Mouse (Mus musculus) gastrocnemius, adult 18-20 months (tissue): ENCODE results near the gene Mpc1. TPM values are rescaled to one million over a fixed set of nuclear protein-coding genes. Genes with fewer than 3 reads are reported as not detected.
"Not testable (repeated sequence)": the region's sequence is repeated elsewhere in the genome, so short reads cannot be mapped to it uniquely, and the experiment has no call there.

Source experiments
- DNase-seq: peaks from one replicate; pipeline ENCODE4 v3.0.0; 2021; ENCODE audit warnings: low spot score
- total RNA-seq, 2 experiments: library from RNA; stranded (reverse); gene quantifications; 2 replicates each; pipeline ENCODE4 v1.2.3; 2021

Gene Mpc1
- total RNA-seq, 2 experiments from 2014 or later, result 418 to 491 TPM

DNA sequence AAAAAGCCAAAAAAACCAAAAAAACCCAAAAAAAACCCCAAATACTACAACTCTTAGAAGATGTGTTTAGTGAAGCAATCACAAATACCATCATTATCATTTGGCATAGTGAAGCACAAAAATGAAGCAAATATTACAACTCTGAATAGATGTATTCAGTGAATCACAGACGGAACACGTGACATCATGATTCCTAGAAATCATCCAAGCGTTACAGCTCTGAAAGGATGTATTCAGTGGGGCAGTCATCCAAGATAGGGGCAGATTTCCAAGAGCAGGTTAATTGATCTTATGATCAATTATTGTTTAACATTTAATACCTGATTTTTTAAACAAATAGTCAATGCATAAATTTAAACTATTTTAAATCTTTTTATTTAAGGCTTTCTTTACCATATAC is 5.4 kb upstream of the Mpc1 start:
- DNase-seq, result no peak

DNA sequence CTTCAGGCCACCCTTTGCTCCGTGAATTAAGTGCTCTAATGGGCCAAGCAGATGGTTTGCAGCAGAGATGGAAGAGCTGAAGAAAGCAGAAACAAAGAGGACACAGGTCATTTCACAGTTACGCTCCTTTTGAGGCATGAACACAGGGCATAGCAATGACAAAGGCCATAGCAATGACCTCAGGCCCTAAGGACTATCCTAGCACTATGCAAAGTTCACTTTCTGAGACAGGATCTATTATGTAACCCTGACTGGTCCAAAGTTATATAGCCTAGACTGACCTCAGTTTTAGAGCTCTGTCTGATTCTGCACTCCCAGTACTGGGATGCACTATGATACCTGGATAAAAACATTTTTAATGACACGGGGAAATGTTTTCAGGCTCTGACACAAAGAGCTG is 4.3 kb upstream of the Mpc1 start:
- no peak for DNase-seq

DNA sequence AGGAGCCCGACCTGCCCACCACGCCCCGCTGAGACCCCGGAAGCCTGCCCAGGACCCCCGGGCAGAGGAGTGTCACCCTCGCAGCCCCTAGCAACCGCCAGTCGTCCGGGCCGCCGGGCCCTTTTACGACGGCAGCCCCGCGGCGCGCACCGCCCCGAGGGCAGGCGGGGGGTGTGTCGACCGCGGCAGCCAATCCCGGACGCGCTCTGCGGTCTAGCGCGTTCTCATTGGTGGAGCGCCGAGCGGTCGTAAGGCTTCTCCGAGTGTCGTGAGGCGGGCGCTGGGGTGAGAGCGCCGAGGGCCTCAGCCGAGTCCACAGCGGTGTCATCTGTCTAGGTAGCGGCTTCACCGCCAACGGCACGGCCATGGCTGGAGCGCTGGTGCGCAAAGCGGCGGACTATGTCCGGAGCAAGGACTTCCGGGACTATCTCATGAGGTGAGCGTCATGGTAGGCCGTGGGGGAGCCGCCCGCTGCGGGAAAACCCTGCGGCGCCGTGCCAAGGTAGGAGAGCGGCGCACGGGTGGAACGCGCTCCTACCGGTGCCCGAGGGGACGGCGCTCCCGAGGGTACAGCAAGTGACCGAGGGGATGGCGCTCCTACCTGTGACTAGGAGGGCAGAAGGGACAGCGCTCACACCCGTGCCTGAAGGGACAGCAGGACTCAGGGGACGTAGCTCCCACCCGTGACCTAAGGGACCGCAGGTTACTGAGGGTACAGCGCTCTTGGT is 986 bp downstream of the Mpc1 start:
- peak; percentile 96 for DNase-seq

DNA sequence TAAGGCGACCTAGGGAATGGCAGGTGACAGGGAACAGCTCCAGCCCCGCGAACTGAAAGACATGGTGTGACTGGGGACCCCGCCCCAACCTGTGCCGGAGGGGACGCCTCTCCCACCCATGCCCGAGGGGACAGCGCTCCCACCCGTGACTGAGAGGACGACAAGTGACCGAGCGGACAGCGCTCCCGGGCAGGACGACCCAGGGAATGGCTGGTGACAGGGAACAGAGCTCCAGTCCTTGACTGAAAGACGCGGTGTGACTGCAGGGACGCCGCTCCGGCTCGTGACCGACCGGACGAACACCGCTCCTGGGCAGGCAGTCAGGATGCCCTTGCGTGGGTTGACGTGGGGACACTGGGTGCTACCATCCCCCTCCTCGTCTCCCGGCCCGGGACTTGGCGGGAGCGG is 1.6 kb downstream of the Mpc1 start:
- peak; percentile 48 for DNase-seq

DNA sequence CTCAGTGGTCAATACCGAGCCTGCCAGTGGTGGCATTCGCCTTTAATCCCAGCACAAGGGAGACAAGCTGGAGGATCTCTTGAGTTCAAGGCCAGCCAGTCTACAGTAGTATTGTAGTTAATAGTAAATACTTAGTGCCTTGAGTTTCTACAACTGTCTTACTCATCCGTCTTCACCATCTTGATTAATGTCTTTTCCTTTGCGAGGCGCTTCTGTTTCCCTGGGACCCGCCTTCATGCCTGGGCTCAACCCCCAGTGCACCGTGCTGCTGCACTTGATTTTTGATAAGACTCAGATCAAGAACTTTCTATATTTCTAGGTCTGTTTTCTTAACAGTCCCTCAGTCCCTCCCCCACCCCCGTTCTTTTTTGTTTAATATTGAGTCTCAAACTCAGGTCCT is 2.4 kb downstream of the Mpc1 start:
- no peak for DNase-seq

DNA sequence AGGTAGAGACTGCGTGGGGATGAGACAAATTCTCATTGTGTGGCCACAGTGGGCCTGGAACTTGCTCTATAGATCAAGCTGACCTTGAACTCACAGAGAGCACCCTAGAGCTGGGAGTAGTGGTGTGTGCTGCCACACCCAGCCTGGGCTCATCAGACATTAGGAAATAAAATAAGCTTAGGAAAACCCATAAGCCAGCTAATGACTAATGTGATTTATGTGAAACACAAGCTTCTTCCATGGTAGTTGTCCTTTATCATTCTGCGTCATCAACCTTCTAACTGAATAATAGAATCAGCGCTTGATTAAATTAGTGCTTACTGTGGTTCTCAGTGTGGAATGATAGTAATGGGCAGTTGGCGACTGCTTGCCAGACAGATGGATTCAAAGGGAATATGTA is 4.3 kb downstream of the Mpc1 start:
- DNase-seq, result no peak

DNA sequence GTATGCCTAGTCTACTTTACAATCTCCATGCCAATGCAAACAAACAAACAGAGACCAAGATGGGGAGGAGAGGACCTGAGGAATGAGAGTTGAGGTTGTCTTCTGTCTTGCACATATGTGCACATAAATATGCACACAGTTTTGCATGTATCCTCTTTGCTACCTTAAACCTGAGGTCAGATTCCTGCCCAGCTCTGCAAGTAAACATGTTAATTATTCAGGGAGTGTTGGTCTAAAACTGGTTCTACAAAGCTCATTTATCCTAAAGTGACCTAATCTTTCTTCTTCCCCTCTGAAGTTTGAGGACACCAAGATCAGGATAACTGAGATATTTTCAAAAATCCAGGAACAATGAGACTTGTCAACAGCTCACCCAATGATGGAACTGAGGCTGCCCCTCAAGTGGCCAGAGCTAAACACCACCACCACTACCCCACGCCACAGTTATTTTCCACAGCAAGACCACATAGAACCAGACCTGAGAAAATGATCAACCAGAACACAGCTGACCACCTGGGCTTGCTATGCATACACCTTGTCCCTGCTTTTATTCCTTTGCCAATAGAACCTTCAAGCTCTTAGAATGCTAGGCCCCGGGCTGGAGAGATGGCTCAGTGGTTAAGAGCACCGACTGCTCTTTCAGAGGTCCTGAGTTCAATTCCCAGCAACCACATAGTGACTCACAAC is 7.4 kb downstream of the Mpc1 start:
- DNase-seq, result no peak

DNA sequence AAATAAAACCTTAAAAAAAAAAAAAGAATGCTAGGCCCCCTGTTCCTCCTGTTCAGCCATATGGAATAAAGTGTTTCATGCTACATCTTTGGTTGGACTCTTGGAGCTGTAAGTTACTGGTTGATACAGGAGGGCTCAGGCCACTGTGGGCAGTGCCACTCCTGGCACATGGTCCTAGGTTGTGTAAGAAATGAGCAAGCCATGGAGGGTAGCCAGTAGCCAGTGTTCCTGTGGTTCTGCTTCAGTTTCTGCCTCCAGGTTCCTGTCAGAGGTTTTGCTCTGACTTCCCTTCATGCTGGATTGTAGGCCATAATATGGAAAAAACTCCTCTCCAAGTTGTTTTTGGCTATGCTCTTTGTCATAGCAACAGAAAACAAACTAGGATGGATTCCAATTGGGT is 8.0 kb downstream of the Mpc1 start:
- DNase-seq, result no peak

DNA sequence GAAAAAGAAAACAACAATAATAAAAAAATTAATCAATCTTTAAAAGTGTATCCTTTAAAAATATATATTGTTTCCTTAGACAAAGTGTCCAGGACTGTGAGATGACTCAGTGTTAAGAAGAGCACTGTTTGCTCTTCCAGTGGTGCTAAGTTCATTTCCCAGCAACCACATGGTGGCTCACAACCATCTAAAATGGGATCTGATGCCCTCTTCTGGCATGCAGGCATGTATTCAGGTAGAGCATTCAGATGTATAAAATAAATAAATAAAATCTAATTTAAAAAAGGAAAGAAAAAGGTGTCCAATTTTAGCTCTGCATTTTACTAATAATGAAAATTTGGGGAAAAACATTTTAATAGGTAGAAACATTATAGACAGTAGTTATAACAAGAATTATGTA is 13.1 kb downstream of the Mpc1 start:
- DNase-seq, result no peak

DNA sequence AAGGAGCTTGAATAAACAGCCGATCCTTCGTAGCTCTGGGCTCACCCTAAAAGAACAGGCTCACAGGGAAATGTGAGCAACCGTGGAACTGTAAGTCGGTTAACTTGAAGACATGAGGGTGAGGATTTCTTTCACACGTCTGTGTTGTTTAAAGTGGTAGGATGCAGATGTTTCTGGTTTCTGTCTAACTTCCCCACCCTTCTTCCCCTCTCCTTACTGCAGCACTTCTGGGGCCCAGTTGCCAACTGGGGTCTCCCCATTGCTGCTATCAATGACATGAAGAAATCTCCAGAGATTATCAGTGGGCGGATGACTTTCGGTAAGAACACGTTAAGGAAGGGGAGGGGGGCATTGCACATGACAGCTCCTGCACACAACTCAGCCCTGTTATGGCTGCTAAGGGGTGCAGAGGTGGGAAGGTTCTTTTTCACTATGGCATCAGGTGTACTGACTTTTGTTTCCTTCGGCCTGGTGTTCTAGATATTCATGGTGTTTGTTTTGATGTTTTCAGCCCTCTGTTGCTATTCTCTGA is 13.7 kb downstream of the Mpc1 start:
- no peak for DNase-seq

DNA sequence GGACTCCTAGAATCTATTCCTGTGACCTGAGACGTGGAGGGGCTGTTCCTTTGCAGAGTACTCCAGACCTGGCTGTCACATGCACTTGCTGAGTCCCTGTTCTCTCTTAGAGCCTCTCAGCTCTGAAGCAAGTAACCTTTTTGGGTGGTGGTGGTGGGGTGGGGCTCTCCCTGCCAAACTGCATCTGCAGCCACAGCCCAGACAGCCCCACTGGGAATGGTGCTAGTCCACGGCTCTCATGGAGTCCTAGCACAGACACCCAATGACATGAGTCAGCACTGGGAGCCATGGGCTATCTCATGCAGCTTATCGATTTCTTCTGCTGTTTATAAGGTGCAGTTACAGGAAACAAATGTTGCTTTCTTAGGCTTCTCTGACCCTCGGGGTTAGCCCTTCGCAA is 15.0 kb downstream of the Mpc1 start:
- no peak for DNase-seq

DNA sequence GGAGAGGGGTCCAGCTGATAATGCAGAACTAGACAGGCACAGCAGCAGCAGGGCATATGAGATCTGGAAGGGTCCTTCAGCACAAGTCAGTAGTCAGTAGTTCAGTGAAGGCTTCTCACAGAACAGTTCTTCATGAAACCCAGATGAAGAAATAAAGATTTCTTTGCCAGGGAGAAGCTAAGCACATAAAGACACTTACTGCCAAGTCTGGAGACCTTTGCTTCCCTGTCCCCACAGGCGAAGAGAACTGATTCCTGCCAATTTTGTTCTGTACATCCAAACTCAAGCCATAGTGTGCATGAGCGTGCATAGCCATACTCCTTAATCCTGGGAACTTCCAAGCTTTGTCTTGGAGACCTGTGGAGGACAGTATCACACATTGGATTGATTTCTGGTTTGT is 15.6 kb downstream of the Mpc1 start:
- no peak for DNase-seq

DNA sequence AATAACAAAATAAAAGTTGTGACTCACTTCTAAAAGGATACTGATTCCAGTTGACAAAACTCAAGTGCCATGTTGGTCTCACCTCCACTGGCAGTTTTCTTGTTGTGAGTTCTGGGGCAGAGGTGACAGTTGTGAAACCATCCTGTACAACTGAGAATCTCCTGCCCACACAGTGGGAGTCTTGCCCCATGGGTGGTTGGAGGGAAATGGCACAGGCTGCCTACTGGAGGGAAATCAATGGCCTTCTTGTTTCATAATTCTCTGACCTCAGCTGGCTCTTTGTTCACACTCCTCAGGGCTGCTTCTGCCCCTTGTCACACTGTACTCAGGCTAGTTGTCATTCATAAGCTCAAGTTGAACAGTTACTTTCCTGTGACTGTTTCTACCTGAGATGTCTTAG is 16.8 kb downstream of the Mpc1 start:
- no peak for DNase-seq

DNA sequence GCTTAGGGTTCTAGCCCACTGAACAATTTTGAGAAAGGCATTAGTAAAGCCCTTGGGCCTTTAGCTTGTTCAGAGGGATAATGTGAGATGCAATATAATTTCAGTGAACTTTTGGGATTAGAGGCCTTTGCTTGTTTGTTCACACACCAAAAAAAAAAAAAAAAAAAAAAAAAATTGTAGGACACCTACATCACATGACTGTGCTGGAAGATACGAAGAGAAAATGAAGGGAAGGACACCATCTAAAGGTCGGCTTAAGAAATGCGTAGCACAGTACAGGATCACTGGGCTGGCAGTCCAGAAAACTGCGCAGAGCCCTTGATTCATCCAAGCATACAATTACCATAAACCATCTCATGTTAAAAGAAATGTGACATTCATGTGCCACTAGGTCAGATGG is 18.8 kb downstream of the Mpc1 start:
- DNase-seq, result no peak

DNA sequence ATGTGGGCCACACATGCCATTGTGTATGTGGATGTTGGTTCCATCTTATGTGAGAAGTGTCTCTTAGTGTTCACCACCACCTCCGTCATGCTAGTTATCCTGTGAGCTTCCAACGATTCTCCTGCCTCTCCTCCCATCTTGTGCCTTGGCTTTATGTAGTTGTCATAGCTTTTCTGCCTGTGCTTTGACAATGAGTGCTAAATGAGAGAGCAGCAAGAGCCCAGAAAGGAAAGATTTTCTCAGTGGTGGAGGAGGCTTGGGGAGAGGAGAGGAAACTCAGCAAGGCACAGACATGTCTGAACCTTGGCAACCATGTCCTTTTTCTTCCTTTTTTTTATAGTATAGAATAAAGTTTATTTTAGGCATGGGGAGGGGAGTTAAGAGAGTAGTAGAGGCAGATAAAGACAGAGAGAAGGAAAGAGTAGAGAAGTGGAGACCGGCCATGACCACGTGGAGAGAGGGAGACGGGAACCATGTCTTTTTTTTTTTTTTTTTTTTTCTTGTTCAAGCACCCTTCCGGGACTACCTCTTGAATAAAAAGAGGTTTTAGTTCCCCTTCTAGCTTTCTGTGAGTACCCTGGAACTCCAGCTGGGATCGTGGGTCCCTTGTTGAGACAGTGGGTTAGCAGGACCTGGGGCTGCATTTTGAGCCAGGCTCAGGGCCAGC is 20.2 kb downstream of the Mpc1 start:
- DNase-seq, result no peak

DNA sequence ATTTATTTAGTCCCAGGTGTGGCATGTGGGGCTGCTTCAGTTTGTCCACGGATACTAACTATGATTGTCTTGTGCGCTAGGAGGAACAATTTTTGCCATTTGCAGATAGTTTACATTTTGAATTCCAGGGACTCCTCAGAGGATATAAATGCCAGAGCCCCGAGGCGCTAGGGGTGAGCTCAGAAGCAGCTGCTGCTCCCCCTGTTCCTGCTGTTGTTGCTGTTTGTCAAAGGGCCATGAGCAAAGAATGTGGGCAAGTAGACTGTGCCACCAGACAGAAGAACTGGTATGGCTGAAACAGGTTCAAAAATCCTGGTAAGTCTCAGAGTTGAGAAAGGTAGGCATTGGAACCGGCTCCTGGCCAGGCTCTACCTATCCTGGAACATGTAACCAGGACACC is 21.0 kb downstream of the Mpc1 start:
- DNase-seq, result no peak

DNA sequence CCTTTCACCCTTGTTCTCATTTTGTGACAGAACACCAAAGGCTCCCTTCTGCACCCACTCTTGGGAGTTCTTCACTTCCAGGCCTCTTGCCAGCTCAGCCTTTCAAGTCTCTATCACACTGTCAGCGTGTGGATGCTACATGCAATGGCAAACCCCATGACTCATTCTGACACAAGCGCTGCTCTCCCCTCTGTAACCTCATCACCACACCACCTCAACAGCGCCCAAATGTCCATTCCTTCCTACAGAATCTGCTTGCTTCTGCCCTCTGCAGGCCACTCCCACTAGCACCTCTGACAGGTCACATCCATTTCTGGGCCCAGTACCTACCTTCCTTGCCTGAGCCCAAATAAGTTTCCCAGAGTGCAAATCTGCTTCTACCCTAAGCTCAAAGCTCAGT is 23.1 kb downstream of the Mpc1 start:
- DNase-seq, result no peak

DNA sequence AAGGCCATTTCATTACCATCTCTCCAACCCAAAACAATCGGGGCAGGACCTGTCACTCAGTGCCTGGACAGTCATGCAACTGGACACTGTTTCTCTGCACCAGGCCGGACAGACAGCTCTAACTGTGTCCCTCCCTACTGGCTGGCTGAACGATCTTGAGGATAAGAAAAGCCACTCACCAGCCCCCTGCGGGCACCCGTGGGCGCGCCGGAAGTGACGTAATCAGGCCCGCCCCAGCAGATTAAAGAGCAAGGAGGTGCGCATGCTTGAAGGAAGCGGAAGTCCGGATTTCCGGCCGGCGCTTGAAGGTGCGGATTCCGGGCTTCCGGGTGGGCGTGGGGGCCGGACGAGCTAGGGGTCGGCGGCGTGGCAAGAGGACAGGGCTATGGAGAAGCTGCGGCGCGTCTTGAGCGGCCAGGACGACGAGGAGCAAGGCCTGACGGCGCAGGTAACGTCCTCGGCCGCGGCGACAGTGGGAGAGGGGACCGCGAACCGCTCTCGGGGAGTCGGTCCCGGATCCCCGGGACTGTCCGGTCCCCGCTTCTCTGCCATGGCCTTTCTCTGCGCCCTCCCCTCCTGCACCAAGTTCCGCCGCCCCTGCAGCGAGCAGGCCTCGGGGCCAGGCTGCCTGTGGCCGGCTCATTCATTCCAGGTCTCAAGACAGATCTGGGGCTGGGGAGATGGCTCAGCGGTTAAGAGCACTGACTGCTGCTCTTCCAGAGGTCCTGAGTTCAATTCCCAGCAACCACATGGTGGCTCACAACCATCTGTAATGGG is 28.3 kb downstream of the Mpc1 start, which contains the start of gene Sft2d1:
Sft2d1 (plus strand) TSS at position 265 of the 777 bp plus-strand sequence.
- peak; percentile 97 for DNase-seq

DNA sequence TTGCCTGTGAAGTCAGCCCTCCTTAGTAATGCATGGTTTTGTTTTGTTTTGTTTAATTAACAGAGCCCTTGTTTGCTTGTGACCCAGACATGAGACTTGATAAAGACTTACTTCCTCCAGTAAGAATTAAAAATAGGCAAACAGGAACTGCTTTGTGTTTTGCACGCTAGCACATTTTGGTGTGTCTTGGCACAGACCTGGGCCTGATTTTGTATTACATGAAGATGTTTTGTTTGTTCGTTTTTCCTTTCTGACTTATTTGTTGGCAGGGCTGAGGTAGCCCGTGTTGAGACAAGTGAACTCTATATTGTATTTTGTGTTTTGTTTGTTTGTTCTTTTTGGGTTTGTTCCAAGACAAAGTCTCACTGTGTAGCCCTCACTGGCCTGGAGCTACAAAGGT is 29.0 kb downstream of the Mpc1 start:
- no peak for DNase-seq

DNA sequence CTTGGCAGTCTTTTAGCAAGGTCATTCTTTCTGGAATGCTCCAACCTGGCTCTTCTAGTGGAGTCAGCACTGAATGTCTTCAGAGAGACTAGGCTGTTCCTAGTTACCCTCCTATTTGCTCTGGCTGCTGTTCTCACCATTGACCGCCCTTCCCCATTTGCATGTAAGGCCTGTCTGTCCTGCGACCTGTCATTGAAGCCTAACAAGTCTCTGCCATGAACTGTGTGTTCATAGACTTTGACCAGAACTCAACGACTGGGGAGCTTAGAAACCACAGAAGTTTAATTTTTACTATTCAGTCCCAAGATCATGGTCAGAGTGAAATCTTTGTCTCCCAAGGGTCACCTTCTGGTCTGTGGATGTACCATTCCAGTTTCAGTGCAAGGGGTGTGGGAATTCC is 31.3 kb downstream of the Mpc1 start:
- no peak for DNase-seq

DNA sequence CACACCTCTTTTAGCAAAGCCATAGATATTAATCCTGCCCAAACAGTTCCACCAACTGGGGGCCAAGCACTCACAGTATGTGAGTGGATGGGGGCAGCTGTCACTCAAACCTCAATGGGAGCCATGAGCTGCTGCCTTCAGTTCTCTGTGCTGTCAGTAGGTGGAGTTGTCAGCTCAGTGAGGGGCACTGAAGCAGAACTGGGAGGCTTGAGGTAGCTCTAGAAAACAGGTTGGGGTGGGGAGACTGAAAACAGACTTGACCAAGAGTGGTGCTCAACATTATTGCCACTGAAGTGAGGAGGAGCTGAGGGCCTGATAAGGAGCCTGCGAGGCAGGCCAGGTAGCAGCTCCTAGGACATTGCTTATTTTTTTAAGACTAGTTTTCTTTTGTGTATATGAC is 33.5 kb downstream of the Mpc1 start:
- DNase-seq, result no peak

DNA sequence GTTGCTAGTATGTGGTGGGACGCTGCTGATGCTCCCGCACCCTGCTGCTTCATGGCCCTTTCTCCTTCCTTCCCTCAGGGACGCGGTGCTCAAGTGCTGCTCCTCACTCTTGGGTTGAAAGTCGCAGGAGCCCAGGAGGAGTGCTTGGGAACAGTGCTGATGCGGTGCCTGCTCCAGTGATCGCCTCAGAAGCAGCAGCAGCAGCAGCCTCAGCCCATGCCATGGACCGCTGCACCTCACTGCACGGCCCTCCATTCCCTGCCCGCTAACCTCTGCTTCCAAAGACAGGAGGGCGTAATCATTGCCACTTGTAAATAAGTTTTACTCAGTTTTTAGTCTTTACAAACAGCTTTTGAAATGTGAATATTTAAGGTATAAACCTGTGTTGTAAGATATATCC is 44.2 kb downstream of the Mpc1 start:
- DNase-seq, result not testable (repeated sequence)
